Mouse (Mus musculus) lung, postnatal 0 days (tissue): ENCODE data around the gene Tpcn1.

Source experiments
- CTCF ChIP-seq: IDR thresholded peaks from 2 replicates; pipeline ENCODE4 v1.5.1; 2016; ENCODE audit warnings: antibody characterized with exemption, mild to moderate bottlenecking
- EP300 ChIP-seq: IDR thresholded peaks from 2 replicates; pipeline ENCODE4 v1.6.1; 2016; ENCODE audit warnings: antibody characterized with exemption, mild to moderate bottlenecking, control low read depth

- no peak for TF ChIP-seq CTCF
- no peak for TF ChIP-seq EP300
Measured at GRCm38 (mm10) chr5:120495703-120496226, 92.7 kb downstream of the Tpcn1 start.
